Mouse (Mus musculus): ENCODE results near the gene Grm4.
"Not testable (repeated sequence)": the region's sequence is repeated elsewhere in the genome, so short reads cannot be mapped to it uniquely, and the experiment has no call there.

Grm4 gene

GRCm38 (mm10) chr17:27392918-27393317 is 128.3 kb downstream of the Grm4 start:
- DNase-seq (ENCODE audit: low read depth), result no peak

- no peak for DNase-seq (ENCODE audit: low read depth)
These were observed 131.2 kb downstream of the Grm4 start for GRCm38 (mm10) chr17:27390019-27390418.

GRCm38 (mm10) chr17:27389221-27390000 is 131.8 kb downstream of the Grm4 start:
- DNase-seq (ENCODE audit: low read depth), result no peak

GRCm38 (mm10) chr17:27386438-27386837 is 134.8 kb downstream of the Grm4 start:
- DNase-seq (ENCODE audit: low read depth), result no peak

GRCm38 (mm10) chr17:27385513-27386261 is 135.5 kb downstream of the Grm4 start:
- no peak for DNase-seq (ENCODE audit: low read depth)

- DNase-seq (ENCODE audit: low read depth), result no peak
These were observed 138.3 kb downstream of the Grm4 start for GRCm38 (mm10) chr17:27382916-27383315.

GRCm38 (mm10) chr17:27380911-27381459 is 140.2 kb downstream of the Grm4 start:
- not testable (repeated sequence) for DNase-seq (ENCODE audit: low read depth)

- no peak for DNase-seq (ENCODE audit: low read depth)
These were observed 142.2 kb downstream of the Grm4 start for GRCm38 (mm10) chr17:27378977-27379376.

- no peak for DNase-seq (ENCODE audit: low read depth)
These were observed 144.1 kb downstream of the Grm4 start for GRCm38 (mm10) chr17:27377151-27377550.

- no peak for DNase-seq (ENCODE audit: low read depth)
These were observed 145.7 kb downstream of the Grm4 start for GRCm38 (mm10) chr17:27375551-27375950.

All from c-Kit-positive CD71-positive TER-119-negative erythroid progenitor cells, embryonic 14.5 days (primary cell).